Mouse (Mus musculus): ENCODE measurements at regions not wholly inside any gene's neighbourhood (a gene's known extent, or its start where the extent isn't known, plus 50 kb on each side); places are given as distances from the start of the nearest gene placed in this dataset.

DNA sequence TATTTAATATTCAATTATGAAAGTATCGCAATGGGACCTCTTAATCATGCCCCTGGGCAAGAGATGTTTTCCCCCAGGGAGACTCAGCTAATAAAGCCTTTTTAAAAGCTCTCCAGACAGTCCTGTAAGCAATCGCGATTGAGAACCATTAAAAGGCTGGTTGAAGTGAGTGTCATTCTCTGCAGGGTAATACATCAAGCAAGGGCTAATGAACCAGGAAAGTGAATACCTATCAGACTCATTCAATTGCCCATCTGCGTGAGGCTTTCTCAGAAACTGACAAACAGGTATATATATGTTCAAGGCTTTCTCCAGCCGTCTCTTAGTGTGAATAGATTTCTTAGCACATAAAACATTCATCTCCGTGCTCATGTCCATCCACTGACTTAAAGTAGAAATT, 286.8 kb upstream of the Xrcc4 start:
- TF ChIP-seq CTCF (IDR thresholded peaks at IDR 0.05; ENCODE audit: borderline replicate concordance, insufficient read depth, low read depth, low read length) (no peak), POLR2A (IDR thresholded peaks at IDR 0.05; ENCODE audit: borderline replicate concordance, insufficient read depth, low read length) (no peak)
